Mouse (Mus musculus) cerebellum, postnatal 36 days (tissue): ENCODE measurements around the gene Mylpf.
"Not testable (repeated sequence)": the region's sequence is repeated elsewhere in the genome, so short reads cannot be mapped to it uniquely, and the experiment has no call there.

ENCODE experiments used
- DNase-seq, 2 experiments: peaks; one replicate each; pipeline ENCODE4 v3.0.0; 2021 to 2022; ENCODE audit warnings: mixed read lengths in 2 of 2

The Mylpf gene

DNA sequence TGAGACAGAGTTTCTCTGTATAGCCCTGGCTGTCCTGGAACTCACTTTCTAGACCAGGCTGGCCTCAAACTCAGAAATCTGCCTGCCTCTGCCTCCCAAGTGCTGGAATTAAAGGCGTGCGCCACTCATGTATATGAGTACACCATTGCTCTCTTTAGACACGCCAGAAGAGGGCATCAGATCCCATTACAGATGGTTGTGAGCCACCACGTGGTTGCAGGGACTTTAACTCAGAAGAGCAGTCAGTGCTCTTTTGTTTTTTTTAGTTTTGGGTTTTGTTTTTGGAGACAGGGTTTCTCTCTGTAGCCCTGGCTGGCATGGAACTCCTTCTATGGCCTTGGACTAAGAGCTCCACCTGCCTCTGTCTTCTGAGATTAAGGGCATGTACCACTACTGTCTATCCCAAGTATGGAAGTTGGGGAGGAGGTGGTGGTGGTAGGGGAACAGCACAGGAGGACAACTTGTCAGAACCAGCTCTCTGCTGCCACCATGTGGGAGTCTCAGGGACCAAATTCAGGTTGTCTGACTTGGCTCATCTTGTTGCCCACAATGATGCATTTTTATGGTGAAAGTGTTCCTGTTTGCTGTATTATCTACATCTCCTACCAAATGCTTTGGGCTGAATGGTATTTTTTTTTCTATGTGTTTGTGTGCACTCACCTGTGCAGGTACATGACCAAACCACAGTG, 20.1 kb downstream of the Mylpf start:
- DNase-seq: peak; percentile 85 to 87

DNA sequence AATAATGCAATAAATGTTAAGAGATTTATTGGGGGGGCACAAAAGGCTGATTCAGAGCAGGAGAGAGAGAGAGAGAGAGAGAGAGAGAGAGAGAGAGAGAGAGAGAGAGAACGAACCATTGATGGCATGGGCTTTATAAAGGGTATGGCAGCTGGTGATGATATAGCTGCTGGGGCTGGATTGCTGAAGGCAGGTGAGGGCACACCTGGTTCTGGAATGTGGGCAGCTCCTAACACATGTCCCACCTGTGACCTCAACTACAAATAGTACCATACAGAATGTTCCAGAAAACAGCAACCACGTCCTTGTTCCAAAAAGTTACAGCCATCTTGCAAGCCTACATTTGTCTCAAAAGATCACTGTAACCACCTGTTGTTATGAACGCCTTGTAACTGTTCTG, 22.7 kb downstream of the Mylpf start:
- DNase-seq: no peak

DNA sequence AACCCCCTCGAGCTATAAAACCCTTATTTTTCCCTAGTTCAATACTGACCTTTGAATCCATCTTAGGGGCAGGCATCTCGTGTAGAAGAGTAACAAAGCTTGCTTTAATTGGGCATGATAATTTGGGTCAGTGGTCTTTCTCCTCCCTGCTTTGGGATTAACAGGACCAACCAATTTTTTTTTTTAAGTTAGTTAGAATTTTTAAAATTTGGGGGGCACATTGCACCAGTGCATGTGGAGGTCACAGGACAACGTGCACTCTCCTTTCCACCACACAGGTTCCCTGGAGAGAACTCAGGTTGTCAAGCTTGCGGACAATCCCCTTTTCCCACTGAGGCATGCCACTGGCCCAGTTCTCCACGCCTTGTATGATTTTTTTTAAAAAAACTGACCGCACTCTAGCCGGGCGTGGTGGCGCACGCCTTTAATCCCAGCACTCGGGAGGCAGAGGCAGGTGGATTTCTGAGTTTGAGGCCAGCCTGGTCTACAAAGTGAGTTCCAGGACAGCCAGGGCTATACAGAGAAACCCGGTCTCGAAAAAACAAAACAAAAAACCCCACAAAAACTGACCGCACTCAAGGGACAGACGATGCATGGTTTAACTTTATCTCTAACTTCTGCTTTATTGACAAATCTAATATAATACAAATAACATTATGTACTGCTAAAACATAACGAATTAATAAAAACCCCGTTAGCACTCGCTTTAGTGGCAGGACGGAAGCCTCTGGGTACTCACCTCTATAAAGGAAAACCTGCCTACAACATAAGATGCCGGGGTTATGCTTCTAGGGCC, 23.3 kb downstream of the Mylpf start:
- DNase-seq: no peak

DNA sequence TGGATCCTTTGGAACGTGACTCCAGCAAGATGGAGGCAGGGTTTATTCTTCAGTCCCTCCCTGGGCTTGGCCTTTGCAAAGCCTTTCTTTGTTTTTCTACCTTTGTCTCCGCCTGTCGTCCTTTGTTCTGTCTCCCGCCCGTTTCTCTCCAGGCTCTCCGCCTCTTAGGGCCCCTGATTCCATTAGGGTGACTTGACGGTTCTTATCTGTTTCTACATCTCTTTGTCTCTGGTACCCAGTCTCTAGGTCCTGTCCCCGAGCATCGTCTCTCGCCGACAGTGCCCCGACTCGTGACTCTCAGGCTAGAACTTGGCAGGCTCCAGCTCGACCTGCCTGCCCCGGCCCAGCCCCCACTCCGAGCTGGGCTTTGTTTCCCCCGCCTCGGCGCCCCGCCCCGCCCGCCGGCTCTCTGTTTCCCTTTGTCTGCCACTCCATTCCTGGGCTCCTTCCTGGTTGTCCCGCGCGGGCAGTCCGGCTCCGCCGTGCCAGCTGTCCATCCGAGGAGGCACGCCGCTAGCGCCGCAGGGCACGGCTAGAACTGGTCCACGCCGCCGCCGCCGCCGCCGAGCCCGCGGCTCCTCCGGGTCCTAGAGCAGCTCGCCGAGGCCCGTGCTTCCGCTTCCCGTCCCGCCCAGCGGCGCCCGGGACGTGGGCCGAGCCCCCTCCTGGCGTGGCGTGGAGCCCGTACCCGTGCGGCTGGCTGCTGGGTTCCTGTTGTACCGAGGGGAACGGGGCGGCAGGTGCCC, 24.1 kb downstream of the Mylpf start, which contains the start of the genes Zfp553 and Sept1:
Zfp553 (plus strand) TSS at position 440 of the 746 bp plus-strand sequence.
Sept1 (minus strand) TSS at position 509 of the 746 bp plus-strand sequence.
- peak; percentile 86 to 89 for DNase-seq

DNA sequence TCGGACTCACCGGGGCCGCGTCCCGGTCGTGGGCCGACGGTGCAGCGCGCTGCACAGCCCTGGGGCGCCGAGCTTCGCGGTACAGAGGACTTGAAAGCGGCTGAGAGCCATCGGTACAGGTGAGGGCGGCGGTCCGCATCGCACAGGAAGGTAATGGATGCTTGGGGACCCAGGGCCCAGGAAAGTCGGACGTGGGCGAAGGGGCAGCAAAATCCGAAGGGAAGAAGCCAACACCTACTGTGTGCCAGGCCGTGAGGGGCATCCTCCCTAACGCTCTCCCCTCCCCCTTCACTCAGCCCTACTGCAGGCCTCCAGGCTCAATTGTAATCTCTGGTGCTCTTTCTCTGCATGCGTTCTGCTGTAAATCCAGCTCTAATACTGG, 24.7 kb downstream of the Mylpf start:
- DNase-seq: no peak

DNA sequence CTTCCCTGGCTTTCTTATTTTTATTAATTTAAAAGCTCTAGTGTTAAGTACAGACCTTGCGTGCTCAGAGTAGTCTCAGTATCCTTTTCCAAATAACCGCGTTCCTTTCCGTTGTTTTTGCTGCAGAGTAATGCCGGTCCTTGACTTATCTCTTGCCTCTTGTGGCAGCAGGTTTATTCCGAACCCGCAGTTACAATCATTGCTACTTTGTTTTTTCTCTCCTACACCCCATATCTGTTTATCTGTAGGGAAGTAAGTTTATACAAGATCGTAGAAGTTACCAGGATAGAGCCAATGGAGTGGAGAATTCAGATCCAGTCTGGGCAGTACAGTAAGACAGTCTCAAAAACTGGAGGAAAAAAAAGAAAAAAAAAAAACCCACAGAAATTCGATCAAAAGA, 25.1 kb downstream of the Mylpf start:
- no peak for DNase-seq

DNA sequence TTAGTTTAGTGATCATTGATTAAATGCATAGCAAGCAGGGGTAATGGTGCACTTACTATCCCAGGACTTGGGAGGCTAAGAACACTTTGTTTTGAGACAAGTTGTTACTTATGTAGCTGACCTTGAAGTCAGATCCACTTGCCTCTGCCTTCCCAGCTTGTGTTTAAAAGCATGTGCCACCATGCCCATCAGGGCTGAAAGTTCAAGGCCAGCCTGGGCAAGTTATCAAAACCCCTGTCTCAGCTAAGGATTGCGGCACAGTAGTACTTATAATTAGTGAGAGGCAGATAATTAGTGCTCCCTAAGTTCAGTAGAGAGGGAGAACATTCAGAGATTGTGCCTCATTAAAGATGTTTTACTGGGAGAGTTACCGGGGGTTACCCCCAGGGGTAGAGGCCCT, 26.1 kb downstream of the Mylpf start:
- no peak for DNase-seq

DNA sequence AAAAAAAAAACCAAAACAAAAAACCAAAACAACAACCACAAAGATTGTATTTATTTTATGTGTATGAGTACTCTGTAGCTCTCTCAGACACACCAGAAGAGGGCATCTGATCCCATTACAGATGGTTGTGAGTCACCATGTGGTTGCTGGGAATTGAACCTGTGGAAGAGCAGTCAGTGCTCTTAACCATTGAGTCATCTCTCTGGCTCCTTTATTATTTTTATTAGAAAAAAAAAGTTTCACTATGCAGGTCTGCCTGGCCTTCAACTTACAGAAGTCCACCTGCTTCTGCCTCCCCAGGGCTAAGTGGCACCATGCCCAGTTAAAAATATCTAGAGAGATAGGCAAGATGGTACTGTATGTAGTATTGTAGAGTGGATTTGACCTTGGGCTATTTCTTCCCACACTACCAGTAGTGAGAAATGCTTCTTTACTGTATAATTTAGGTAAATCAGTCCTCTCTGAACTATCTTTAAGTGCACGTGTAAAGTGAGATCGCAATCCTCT, 34.7 kb downstream of the Mylpf start:
- DNase-seq: no peak

DNA sequence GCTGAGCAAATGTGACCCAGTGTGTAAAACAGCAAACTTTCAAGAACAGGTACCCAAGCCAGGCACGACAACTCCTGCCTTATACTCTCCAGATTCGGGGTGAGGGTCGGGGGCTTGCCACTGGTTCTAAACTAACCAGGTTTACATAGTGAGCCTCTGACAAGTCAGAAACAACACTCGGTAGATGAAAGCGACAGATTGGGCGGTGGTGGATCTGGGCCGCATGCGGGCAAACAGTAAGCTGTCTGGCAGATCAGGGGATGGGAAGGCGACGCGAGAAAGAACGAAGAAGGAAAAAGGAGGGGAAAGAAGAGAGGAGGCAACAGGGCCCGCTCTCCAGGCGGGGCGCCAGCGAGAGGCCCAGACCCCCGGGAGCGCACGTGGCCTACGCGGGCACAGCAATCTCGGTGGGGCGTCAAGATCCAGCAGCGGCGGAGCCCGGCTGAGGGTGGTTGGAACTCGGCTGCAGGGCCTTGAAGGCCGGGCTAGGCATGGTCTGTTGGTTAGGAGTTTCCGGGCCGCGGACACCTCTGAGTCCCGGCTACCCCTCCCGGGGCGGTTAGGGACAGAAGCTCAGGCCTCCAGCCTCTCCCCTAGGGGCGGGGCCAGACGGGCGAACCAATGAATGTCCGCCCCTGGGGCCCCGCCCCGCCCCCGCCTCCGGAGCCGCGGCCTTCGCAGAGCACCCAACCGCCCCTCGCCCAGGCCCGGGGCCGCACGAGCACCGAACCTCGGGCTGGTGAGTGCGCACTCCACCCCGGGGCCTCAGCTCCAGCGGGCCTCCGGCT, 35.4 kb downstream of the Mylpf start, which contains the start of gene Zfp771:
Zfp771 (plus strand) TSS at position 405 of the 788 bp plus-strand sequence.
- peak; percentile 92 to 98 for DNase-seq

DNA sequence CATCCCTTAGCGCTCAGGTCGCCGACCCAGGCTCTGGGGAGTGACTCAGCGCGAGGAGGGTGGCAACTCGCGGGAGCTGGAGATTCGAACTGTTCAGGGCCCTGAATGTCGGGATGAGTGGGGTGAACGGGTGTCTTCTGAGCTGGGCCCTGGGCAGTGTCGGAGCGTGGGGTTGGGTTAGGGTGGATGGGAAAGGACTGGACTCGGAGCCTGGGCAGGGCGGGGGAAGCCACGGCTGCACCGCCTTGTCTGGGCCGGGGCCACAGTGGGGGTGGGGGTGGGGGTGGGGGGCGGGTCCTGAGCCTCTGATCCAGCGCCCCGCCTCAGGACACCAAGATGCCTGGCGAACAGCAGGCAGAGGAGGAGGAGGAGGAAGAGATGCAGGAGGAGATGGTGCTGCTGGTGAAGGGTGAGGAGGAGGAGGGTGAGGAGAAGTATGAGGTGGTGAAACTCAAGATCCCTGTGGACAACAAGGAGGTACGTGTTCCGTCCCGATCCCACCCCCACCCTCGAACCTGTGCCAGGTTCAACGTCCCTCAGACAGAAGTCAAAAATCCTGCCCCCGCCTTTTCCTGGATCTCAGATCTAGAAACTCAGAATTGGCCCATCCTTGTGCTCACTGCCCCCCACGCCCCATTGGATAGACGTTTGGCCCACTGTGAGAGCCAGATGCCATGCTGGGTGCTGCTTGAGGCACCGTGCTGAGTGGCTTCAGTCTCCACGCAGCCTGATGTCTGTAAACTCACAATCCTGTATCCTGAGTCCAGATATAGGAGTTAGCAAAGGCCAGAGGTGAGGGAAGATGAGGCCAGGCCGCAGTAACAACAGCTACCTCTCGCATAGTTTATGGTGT, 36.2 kb downstream of the Mylpf start:
- peak in 1 of 2 experiments; percentile 18 for DNase-seq

DNA sequence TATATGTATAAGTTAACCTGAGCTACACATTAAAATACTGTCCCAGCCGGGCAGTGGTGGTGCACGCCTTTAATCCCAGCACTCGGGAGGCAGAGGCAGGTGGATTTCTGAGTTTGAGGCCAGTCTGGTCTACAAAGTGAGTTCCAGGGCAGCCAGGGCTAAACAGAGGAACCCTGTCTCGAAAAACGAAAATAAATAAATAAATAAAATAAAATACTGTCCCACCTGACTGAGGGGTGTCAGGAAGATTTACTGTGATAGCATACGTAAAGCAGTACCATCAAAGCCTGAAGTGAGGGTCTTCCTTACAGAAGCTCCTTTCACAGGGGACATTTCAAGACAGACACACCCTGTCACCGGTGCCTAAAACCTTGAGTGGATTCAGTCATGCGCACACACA, 41.8 kb downstream of the Mylpf start:
- not testable (repeated sequence) for DNase-seq

DNA sequence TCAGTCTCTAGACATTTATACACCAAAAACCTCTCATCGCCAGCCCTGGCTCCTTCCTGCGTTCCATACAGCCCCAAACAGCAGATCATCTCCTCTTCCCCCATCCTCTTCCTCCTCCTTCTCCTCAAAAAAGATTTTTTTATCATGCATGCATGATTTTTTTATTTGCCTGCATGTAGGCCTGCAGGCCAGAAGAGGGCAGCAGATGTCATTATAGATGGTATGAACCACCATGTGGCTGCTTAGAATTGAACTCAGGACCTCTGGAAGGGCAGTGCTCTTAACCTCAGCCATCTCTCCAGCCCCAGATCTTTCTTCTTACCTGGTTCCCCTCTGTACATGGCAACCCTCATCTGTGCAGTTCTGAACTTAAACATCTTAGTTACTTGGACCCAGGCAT, 43.7 kb downstream of the Mylpf start:
- DNase-seq: no peak

DNA sequence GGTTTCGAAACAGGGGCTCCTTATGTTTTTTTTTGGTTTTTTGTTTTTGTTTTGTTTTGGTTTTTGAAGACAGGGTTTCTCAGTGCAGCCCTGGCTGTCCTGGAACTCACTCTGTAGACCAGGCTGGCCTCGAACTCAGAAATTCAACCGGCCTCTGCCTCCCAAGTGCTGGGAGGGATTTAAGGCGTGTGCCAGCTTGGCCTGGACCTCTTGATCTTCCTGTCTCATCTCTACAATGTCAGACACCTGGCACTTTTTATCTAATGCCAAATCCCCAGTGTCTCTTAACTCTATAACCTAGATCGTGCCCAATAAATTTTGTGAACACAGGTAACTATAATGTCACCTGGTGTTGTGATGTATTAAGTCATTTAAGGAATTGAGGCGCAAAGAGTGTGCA, 44.7 kb downstream of the Mylpf start:
- DNase-seq: peak in 1 of 2 experiments; percentile 29

DNA sequence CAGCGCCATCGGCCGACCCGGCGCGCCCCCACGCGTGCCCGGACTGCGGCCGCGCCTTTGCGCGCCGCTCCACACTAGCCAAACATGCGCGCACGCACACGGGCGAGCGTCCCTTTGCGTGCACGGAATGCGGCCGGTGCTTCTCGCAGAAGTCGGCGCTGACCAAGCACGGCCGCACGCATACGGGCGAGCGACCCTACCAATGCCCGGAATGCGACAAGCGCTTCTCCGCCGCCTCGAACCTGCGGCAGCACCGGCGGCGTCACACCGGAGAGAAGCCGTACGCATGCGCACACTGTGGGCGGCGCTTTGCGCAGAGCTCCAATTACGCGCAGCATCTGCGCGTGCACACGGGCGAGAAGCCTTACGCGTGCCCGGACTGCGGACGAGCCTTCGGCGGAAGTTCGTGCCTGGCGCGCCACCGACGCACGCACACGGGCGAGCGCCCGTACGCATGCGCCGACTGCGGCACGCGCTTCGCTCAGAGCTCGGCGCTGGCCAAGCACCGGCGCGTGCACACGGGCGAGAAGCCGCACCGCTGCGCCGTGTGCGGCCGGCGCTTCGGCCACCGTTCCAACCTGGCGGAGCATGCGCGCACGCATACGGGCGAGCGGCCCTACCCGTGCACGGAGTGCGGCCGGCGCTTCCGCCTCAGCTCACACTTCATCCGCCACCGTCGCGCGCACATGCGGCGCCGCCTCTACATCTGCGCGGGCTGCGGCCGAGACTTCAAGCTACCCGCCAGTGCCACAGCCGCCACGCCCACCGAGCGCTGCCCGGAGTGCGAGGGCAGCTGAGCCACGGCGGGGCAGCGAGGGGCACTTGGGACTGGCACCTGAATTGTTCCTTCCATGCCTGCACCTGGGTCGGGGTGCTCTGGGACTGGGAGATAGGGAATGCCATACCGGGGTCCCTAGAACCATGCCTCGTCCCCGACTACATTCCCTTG, 45.4 kb downstream of the Mylpf start:
- peak; percentile 95 to 96 for DNase-seq

DNA sequence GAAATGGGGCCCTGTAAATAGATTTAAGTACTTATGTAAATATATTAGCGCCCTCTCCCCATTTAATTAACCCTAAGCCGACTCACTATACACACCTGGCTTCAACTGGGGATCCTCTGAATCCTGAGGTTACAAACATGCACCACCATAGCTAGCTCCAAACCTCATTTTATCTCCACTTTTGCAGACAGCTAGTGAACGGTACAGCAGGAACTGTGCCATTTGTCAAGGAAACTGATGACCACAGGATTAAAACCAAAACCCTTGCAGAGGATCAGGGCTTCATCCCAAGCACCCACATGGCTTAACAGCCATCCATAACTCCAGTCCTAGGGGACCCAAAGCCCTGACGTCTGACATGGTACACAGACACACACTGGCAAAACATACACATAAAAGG, 46.3 kb downstream of the Mylpf start:
- DNase-seq: no peak

DNA sequence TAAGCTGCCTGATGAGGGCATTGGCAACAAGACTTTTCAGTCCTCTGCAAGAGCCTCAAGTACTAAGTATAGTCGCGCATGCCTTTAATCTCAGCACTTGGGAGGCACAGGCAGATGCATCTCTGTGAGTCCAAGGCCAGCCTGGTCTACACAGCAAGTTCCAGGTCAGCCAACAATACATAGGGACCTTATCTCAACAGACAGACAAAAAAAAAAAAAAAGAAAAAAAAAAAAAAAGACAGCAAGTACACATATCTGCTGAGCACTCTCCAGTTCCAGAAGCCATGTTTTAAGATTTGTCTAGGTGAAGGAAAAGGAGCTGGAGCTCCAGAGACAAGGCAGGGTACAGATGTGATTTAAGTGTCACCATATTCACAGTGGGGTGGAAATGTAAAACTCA, 47.3 kb downstream of the Mylpf start:
- no peak for DNase-seq

DNA sequence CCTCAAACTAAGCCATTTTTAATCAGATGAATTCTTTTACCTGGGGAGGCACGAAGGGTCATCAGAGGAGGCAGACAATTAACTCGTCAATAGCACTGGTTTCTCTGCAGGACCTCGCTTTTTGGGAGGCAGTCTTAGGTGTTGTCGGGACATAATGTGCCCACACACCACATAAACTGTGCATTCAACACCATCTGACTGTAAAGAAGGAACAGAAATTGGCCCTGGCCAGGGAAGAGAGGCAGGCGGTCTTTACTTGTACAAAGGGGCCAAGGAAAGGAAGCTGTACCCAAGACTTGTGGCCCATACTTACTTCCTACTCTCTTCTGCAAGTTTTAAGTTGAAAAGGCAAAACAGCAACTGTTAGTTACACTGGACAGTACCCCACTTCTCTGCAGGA, 47.8 kb downstream of the Mylpf start:
- DNase-seq: no peak

DNA sequence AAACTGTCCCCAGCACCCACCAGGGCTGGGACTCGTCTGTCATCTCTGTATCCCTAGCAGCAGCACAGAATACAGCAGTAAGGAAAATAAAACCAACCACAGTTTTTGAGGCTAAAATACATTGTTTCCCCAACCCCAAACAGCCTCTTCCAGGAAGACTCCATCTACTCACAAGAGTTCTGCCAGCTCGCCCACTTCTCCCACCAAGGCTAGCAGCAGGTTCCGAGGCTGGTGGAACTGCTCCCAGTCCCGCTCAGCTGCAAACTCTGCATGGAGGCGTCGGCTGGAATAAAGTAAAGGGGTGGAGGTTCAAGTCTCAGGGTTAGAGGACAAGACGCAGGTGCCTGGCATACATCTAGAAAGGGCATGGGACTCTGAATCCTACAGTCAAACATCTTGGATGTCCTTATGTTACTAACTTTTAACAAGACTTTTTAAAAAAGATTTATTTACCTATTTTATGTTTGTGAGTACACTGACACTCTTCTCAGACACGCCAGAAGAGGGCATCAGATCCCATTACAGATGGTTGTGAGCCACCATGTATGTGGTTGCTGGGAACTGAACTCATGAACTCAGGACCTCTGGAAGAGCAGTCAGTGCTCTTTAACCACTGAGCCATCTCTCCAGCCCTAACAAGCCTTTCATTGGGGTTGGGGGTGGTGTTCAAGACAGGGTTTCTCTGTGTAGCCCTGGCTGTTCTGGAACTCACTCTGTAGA, 50.7 kb downstream of the Mylpf start:
- DNase-seq: no peak

DNA sequence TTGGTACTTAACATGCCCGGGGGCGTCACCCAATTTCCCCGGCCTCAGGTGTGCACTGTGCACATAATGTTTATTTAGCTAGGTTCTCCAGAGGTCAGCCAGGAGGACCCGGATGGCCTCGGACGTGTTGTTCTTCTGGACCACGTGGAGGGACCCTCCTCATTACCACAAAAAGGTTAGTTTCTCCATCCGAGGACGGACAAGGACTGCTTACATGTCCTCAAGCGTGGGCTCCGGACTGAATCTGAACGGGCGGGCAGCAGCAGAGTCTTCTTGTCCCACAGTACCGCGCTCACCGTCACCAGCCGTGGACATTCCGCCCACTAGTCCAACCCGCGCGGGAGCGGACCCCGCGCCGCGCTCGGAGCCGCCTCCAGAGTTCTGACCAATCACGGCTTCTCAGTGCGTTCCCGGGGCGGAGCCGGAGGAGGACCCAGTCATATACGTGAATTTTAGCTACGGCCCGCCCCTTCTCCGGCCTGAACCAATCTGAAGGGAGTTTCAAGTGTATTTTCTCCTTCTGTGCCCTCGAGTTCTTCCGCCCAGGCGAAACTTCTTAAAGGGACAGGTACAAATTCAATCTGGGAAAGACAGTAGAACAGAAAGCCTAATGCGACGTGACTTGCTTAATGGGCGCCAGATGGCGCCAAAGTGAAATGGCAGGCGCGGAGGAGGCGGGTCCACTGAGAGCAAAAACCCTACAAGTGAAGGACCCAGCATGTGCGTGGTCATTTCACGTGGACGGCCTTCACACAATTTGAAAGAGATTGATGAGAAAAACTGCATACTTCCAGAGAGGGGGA, 51.8 kb downstream of the Mylpf start, which contains the start of gene Dctpp1:
Dctpp1 (minus strand) TSS at position 401 of the 803 bp plus-strand sequence.
- DNase-seq: peak; percentile 97 to 98
